Mouse (Mus musculus) kidney, embryonic 16.5 days (tissue): ENCODE data around the gene Dync1i1. TPM values are rescaled to one million over a fixed set of nuclear protein-coding genes. Genes with fewer than 3 reads are reported as not detected.

Experiments used
- ATAC-seq: fragments of 200-750 bp; cut with Nextera tagmentation; 2 replicates; pipeline ENCODE4 v1.8.0; 2017; ENCODE audit warnings: moderate TSS enrichment; ENCODE audit not compliant: low FRiP score, low TSS enrichment
- H3K27ac ChIP-seq: fragments of 300-500 bp; sonication (generic); 2 replicates; pipeline ENCODE4 v1.5.1; 2014; ENCODE audit warnings: low read length
- H3K27me3 ChIP-seq: fragments of 300-500 bp; sonication (generic); 2 replicates; pipeline ENCODE4 v1.6.1; 2014; ENCODE audit warnings: low read length, control low read depth, mixed read lengths; ENCODE audit not compliant: insufficient read depth
- H3K36me3 ChIP-seq: fragments of 300-500 bp; sonication (generic); 2 replicates; pipeline ENCODE4 v1.6.1; 2014; ENCODE audit warnings: low read length, control low read depth, mixed read lengths; ENCODE audit not compliant: insufficient read depth
- H3K4me1 ChIP-seq: fragments of 300-500 bp; sonication (generic); 2 replicates; pipeline ENCODE4 v1.6.1; 2014; ENCODE audit warnings: low read length, control low read depth, mixed read lengths; ENCODE audit not compliant: insufficient read depth
- H3K4me2 ChIP-seq: fragments of 300-500 bp; sonication (generic); replicated peaks from 2 replicates; pipeline ENCODE4 v1.6.1; 2014; ENCODE audit warnings: low read depth, low read length
- H3K4me3 ChIP-seq: fragments of 300-500 bp; sonication (generic); 2 replicates; pipeline ENCODE4 v1.5.1; 2014; ENCODE audit warnings: mild to moderate bottlenecking, low read length
- H3K9ac ChIP-seq: fragments of 300-500 bp; sonication (generic); replicated peaks from 2 replicates; pipeline ENCODE4 v1.6.1; 2014; ENCODE audit warnings: low read length
- H3K9me3 ChIP-seq: fragments of 300-500 bp; sonication (generic); 2 replicates; pipeline ENCODE4 v1.6.1; 2016; ENCODE audit warnings: low read length, control low read depth
- WGBS: fragments of 180-500 bp; shearing (Covaris S2); extraction: QIAGEN DNeasy Blood & Tissue Kit; methylation state at CpG from one replicate; pipeline ENCODE4 v1.1.7; 2014; 5-methylcytosine and 5-hydroxymethylcytosine counted together
- polyA plus RNA-seq: library from polyadenylated mRNA; unstranded; fragments of >200 nt; fragmentation: Nextera tagmentation; extraction: Ambion mirVana; gene quantifications from 2 replicates; pipeline ENCODE4 v1.2.1, GENCODE M21; 2015

Gene Dync1i1
- polyA plus RNA-seq, 1 experiment from 2014 or later: 3.8 TPM

DNA sequence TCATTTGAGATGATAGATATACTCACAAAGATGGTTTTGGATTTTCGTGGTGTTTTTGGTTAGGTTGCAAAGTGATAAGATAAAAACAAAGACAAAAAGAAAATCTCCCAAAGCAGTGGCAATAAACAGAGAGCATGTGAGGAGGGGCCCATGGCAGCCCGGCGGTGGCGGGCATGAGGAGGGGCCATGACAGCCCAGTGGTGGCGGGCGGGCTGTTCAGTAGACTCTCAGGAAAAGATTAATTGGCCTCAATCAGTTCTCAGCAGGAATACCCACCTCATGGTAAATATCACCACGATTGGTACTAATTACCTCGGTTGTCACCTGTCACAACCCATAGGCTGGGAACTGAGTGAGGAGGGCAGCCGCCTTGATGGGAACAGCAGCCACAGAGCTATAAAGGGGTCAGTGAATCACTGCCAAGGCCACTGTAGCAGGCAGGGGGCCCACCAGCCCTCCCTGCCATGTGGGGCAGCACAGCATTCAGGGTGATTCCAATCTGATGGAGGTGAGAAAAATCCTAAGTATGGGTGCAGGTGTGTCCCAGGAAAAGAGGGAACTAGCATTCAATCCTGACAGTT lies 224.5 kb downstream of the Dync1i1 start:
- no peak for ATAC-seq
- no peaks in the 10 kb centered on the region for H3K9me3 ChIP-seq
- 53% methylated on average over 9 of the region's 9 CpGs for WGBS

DNA sequence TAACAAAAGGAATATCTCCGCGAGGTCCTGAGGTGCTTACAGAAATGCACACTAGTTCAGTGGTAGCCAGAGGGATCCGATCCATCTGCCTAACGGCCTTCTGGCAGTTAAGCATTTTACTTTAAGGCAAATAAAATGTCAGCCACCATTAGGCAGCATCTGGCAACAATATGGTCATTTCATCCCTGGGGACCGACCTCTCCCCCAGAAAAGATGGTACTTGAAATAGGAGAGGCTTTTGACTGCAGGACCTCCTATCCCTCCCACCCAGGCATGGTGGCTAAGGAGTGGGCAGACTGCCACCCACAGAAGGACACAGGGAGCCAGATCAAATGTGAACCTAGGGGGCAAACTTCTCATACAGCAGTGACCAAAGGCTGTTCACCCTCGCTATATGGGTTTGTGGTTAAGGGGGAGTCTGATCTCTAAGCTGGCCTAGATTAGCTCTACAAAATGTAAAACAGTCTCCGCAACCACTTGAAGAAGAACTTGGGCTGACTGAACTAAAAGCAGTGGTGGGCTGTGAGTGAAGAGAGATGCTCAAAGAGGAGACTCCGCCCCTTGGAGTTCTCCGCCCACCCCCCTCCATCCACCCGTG lies 231.0 kb downstream of the Dync1i1 start:
- no peaks in the 10 kb centered on the region for H3K4me1 ChIP-seq
- H3K9me3 ChIP-seq: no peaks in the 10 kb centered on the region
- 68% methylated on average over 10 of the region's 10 CpGs for WGBS
- ATAC-seq: no peak
- H3K36me3 ChIP-seq: no peaks in the 10 kb centered on the region
- H3K4me3 ChIP-seq: no peak overlapping the region
- no peak overlapping the region for H3K9ac ChIP-seq
- H3K27me3 ChIP-seq: no peaks in the 10 kb centered on the region
- H3K27ac ChIP-seq: no peak overlapping the region
- H3K4me2 ChIP-seq: no peak overlapping the region

More for the DNA sequence above, 224.5 kb downstream of the Dync1i1 start:
- no peak overlapping the region for H3K4me2 ChIP-seq
- no peak overlapping the region for H3K4me3 ChIP-seq
- no peaks in the 10 kb centered on the region for H3K4me1 ChIP-seq
- no peaks in the 10 kb centered on the region for H3K36me3 ChIP-seq
- H3K27ac ChIP-seq: no peak overlapping the region
- no peaks in the 10 kb centered on the region for H3K27me3 ChIP-seq
- no peak overlapping the region for H3K9ac ChIP-seq

- Histone ChIP-seq H3K27me3 (no peaks in the 10 kb centered on the region), H3K27ac (no peak overlapping the region), H3K9me3 (no peaks in the 10 kb centered on the region), H3K4me3 (no peak overlapping the region), H3K4me1 (no peaks in the 10 kb centered on the region), H3K4me2 (no peak overlapping the region), H3K9ac (no peak overlapping the region), H3K36me3 (no peaks in the 10 kb centered on the region)
- no peak for ATAC-seq
- WGBS: 90% methylated on average over 4 of the region's 4 CpGs
Measured at GRCm38 (mm10) chr6:5960728-5961127, 235.3 kb downstream of the Dync1i1 start.

DNA sequence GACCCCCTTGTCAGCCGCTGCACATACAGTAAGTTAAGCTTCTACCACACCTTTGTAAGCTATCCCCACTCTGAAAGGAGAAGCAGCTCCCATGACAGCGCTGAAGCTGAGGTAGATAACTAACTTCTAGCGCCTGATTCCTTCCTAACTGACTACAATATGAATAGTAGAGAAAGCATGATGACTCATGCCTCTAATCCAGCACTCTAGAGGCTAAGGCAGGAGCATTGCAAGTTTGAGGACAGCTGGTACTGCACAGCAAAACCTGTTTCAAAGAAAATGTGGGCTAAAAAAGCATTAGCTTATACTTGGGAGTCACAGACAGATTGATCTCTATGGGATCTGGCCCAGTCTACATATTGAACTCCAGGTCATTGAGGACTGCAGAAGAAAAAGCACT lies 236.5 kb downstream of the Dync1i1 start:
- Histone ChIP-seq H3K4me3 (no peak overlapping the region), H3K36me3 (no peaks in the 10 kb centered on the region), H3K9me3 (no peaks in the 10 kb centered on the region), H3K27me3 (no peaks in the 10 kb centered on the region), H3K9ac (no peak overlapping the region), H3K4me2 (no peak overlapping the region), H3K4me1 (no peaks in the 10 kb centered on the region), H3K27ac (no peak overlapping the region)
- ATAC-seq: no peak
- WGBS: 91% methylated on average over 3 of the region's 3 CpGs

DNA sequence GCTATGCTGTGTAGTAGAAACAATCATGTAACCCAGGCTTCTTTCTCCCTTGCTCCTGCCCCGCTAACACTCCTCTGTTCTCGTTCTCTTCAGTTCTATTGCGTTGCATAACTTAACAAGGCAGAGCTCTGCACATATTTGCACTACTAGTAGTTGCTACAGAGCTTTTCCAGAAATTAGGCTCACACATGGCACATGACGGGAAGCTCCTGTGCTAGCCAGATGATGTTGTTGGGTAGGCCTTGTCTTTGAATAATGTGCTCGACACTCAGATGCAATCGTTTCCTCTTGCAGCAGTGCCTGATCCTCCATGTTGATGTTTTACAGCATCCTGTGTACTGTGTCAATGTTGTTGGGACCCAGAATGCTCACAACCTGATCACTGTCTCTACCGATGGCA lies 240.9 kb downstream of the Dync1i1 start:
- ATAC-seq: no peak
- Histone ChIP-seq H3K4me3 (no peak overlapping the region), H3K36me3 (no peaks in the 10 kb centered on the region), H3K9me3 (no peaks in the 10 kb centered on the region), H3K9ac (no peak overlapping the region), H3K4me1 (no peaks in the 10 kb centered on the region), H3K27me3 (no peaks in the 10 kb centered on the region), H3K27ac (no peak overlapping the region), H3K4me2 (no peak overlapping the region)
- 91% methylated on average over 7 of the region's 7 CpGs for WGBS

DNA sequence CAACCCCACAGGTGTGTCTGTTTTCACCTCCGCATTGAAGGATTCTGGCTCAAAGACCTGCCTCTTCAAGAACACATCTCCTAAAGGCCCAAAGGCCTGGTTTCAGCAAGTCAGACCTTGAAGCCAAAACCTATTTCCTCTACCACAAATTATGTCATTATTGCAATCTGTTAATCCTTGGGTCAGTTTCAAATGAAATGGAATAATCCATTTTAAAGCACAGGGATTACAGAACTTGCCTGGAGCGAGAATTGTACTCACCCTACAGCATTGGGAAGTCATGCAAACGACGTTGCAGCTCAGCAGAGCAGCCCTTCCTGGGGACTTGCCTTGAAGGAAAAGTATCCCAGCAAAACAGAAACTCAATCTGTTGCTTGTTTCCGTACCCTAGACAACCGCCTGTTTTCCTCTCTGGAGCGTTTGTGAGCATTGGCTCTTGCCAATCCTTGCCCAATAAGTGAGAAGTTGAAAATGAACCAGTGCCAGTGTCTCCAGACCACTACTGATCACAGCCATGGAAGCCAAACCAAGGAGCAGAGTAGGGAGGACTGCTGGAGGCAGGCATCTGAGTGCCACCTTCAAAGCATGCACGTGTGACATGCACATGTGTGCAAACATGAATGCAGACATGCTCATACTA lies 241.5 kb downstream of the Dync1i1 start:
- no peaks in the 10 kb centered on the region for H3K27me3 ChIP-seq
- no peak overlapping the region for H3K27ac ChIP-seq
- H3K9ac ChIP-seq: no peak overlapping the region
- H3K4me2 ChIP-seq: no peak overlapping the region
- H3K4me1 ChIP-seq: no peaks in the 10 kb centered on the region
- no peak overlapping the region for H3K4me3 ChIP-seq
- H3K9me3 ChIP-seq: no peaks in the 10 kb centered on the region
- H3K36me3 ChIP-seq: no peaks in the 10 kb centered on the region
- ATAC-seq: no peak
- 81% methylated on average over 8 of the region's 8 CpGs for WGBS

DNA sequence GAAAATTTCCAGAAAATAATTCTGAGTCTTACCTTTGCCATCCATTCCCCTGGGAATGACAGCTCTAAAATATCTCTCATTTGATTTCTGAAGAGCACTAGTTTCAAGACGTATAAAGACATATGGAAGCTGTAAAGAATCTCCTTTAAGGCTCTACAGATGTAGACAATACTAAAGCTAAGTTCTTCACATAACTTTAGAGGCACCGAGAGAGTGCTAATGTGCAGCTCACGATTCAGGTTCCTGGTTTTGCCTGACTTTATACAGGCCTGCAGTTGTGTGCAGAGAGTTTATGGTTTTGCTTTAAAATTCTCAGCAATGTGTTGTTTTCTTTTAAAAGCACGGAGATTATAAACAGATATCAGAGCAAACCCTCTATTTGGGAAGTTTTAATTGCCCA lies 242.1 kb downstream of the Dync1i1 start:
- no peak overlapping the region for H3K4me2 ChIP-seq
- H3K27me3 ChIP-seq: no peaks in the 10 kb centered on the region
- ATAC-seq: no peak
- H3K9ac ChIP-seq: no peak overlapping the region
- H3K27ac ChIP-seq: no peak overlapping the region
- no peak overlapping the region for H3K4me3 ChIP-seq
- H3K36me3 ChIP-seq: no peaks in the 10 kb centered on the region
- no peaks in the 10 kb centered on the region for H3K4me1 ChIP-seq
- WGBS: 74% methylated on average over 4 of the region's 4 CpGs
- H3K9me3 ChIP-seq: no peaks in the 10 kb centered on the region

- Histone ChIP-seq H3K4me2 (no peak overlapping the region), H3K9ac (no peak overlapping the region), H3K27me3 (no peaks in the 10 kb centered on the region), H3K4me1 (no peaks in the 10 kb centered on the region), H3K36me3 (no peaks in the 10 kb centered on the region), H3K27ac (no peak overlapping the region), H3K4me3 (no peak overlapping the region), H3K9me3 (no peaks in the 10 kb centered on the region)
- WGBS: 91% methylated on average over 8 of the region's 8 CpGs
- ATAC-seq: no peak
Measured at GRCm38 (mm10) chr6:5969613-5970012, 244.2 kb downstream of the Dync1i1 start.

DNA sequence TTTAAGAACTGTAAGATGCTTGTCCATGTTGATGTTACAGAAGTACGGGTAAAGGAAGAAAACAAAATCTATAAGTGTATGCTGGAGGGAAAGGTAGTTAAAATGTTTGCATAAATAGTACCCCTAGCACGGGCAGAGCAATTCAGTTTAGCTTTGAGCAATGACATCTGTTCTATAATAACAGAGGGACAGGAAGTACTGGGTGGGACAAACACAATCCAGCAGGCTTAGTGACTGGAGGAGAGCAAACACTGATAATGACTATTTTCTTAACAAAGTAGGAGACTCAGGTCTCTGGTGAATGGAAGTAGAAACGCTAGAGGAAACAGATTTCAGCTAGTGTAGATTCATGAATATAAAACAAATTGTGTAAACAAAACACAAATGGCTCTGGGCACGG lies 250.8 kb downstream of the Dync1i1 start:
- no peak overlapping the region for H3K4me3 ChIP-seq
- no peaks in the 10 kb centered on the region for H3K27me3 ChIP-seq
- peak; percentile 80; the same call in 1 of the 2 replicates for ATAC-seq
- no peaks in the 10 kb centered on the region for H3K36me3 ChIP-seq
- H3K27ac ChIP-seq: peak overlapping the region; percentile 67
- WGBS: 25% methylated on average over 4 of the region's 4 CpGs
- no peak overlapping the region for H3K4me2 ChIP-seq
- 0 out of 2 replicates have a peak, but pooled peaks cover 2% of the 10 kb centered on the region for H3K4me1 ChIP-seq
- H3K9ac ChIP-seq: no peak overlapping the region
- H3K9me3 ChIP-seq: no peaks in the 10 kb centered on the region

DNA sequence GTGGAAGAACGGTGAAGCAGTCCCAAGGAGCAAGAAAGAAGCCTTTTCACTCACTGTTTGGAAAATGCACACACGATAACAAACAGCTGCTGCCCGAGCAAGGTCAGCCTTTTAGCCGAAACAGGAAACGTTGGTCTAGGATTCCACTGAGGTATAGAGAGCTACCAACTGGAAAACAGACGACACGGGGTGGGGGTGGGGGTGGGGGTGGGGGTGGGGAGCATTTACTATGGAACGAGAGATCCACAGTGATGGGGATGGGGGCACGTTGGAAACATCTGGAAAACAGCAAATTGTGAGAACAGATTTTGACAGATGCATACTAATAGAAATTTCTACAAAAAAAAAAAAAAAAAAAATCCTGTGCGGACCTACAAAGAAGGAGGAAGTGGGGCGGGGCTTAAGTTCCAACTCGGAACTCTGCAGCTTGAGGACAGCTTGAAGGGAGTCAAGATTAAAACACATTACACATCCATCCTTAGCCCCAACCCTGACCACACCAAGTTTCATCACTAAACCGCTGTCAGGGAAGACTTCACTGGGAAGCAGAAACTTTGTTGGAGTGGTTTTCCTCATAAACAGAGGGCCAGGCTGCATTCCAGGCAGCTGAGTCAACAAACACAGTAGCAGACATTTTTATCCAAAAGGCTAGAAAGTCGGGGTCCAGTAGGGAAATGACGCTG lies 251.9 kb downstream of the Dync1i1 start:
- H3K9ac ChIP-seq: no peak overlapping the region
- H3K4me1 ChIP-seq: 0 out of 2 replicates have a peak, but pooled peaks cover 2% of the 10 kb centered on the region
- no peak overlapping the region for H3K4me2 ChIP-seq
- no peaks in the 10 kb centered on the region for H3K27me3 ChIP-seq
- no peak overlapping the region for H3K4me3 ChIP-seq
- WGBS: 43% methylated on average over 15 of the region's 15 CpGs
- H3K36me3 ChIP-seq: no peaks in the 10 kb centered on the region
- peak overlapping the region; percentile 67 for H3K27ac ChIP-seq
- peak; percentile 35; the same call in 1 of the 2 replicates for ATAC-seq
- H3K9me3 ChIP-seq: no peaks in the 10 kb centered on the region
